Mouse (Mus musculus) E14TG2a.4 (cell line): ENCODE results near the gene Tacc2.

Experiments used
- CTCF ChIP-seq: conservative IDR thresholded peaks from 2 replicates; pipeline ENCODE4 v1.5.1; 2014; ENCODE audit warnings: low read length
- NANOG ChIP-seq: IDR thresholded peaks from 2 replicates; pipeline ENCODE4 v1.6.1; 2014; ENCODE audit warnings: borderline replicate concordance, low read length, mixed read lengths
- POU5F1 ChIP-seq: IDR thresholded peaks from 2 replicates; pipeline ENCODE4 v1.6.1; 2014; ENCODE audit warnings: low read length, borderline replicate concordance

- TF ChIP-seq CTCF, result no peak
- no peak for TF ChIP-seq POU5F1
- TF ChIP-seq NANOG, result no peak
Measured at GRCm38 (mm10) chr7:130751678-130752077, 174.4 kb downstream of the Tacc2 start.
